Mouse (Mus musculus) stomach, embryonic 15.5 days (tissue): ENCODE measurements around the gene Mex3a. TPM values are rescaled to one million over a fixed set of nuclear protein-coding genes. Genes with fewer than 3 reads are reported as not detected.

Source experiments
- ATAC-seq: fragments of 200-750 bp; cut with Nextera tagmentation; 2 replicates; pipeline ENCODE4 v1.8.0; 2017; ENCODE audit warnings: low read depth, moderate number of reproducible peaks, moderate TSS enrichment; ENCODE audit not compliant: insufficient read depth, low FRiP score
- H3K27ac ChIP-seq: fragments of 300-500 bp; sonication (generic); 2 replicates; pipeline ENCODE4 v1.5.1; 2015; ENCODE audit warnings: mild to moderate bottlenecking, inconsistent platforms
- H3K27me3 ChIP-seq: fragments of 300-500 bp; sonication (generic); replicated peaks from 2 replicates; pipeline ENCODE4 v1.6.1; 2015; ENCODE audit warnings: inconsistent platforms
- H3K36me3 ChIP-seq: fragments of 300-500 bp; sonication (generic); 2 replicates; pipeline ENCODE4 v1.6.1; 2015; ENCODE audit warnings: inconsistent platforms
- H3K4me1 ChIP-seq: fragments of 300-500 bp; sonication (generic); 2 replicates; pipeline ENCODE4 v1.6.1; 2015; ENCODE audit warnings: inconsistent platforms
- H3K4me2 ChIP-seq: fragments of 300-500 bp; sonication (generic); 2 replicates; pipeline ENCODE4 v1.6.1; 2015; ENCODE audit warnings: mild to moderate bottlenecking, inconsistent platforms
- H3K4me3 ChIP-seq: fragments of 300-500 bp; sonication (generic); replicated peaks from 2 replicates; pipeline ENCODE4 v1.5.1; 2015; ENCODE audit warnings: inconsistent platforms
- H3K9ac ChIP-seq: fragments of 300-500 bp; sonication (generic); 2 replicates; pipeline ENCODE4 v1.6.1; 2015; ENCODE audit warnings: inconsistent platforms
- H3K9me3 ChIP-seq: fragments of 300-500 bp; sonication (generic); 2 replicates; pipeline ENCODE4 v1.6.1; 2016; ENCODE audit warnings: inconsistent platforms
- WGBS: fragments of 180-500 bp; shearing (Covaris S2); methylation state at CpG from one replicate; pipeline ENCODE4 v1.1.7; 2015; 5-methylcytosine and 5-hydroxymethylcytosine counted together
- microRNA counts: library from miRNA; unstranded; fragments of <30 nt; microRNA quantifications from one replicate; lab custom pipeline; 2016
- microRNA-seq: library from miRNA; unstranded; fragments of <30 nt; microRNA quantifications from one replicate; pipeline ENCODE4, GENCODE M21; 2016
- polyA plus RNA-seq: library from polyadenylated mRNA; unstranded; fragments of >200 nt; fragmentation: Nextera tagmentation; extraction: Ambion mirVana; gene quantifications from 2 replicates; pipeline ENCODE4 v1.2.1, GENCODE M21; 2015

Mex3a gene
- polyA plus RNA-seq, 1 experiment from 2014 or later: 11.9 TPM

- Histone ChIP-seq H3K36me3 (peaks cover 15% of the 10 kb centered on the region; the same call in 1 of the 2 replicates), H3K9me3 (no peaks in the 10 kb centered on the region), H3K9ac (peak overlapping the region; percentile 85), H3K4me1 (peaks cover 9% of the 10 kb centered on the region; the same call in 1 of the 2 replicates), H3K4me3 (peak overlapping the region; percentile 83), H3K27me3 (no peaks in the 10 kb centered on the region), H3K27ac (peak overlapping the region; percentile 69), H3K4me2 (peak overlapping the region; percentile 56)
- ATAC-seq: peak; percentile 82
- under 1% methylated on average over 34 of the region's 34 CpGs for WGBS
These were observed 47.4 kb downstream of the Mex3a start for GRCm38 (mm10) chr3:88579454-88580117.

GRCm38 (mm10) chr3:88585769-88586168, 53.6 kb downstream of the Mex3a start:
- Histone ChIP-seq H3K36me3 (peaks cover 45% of the 10 kb centered on the region), H3K4me1 (0 out of 2 replicates have a peak, but pooled peaks cover 4% of the 10 kb centered on the region), H3K4me2 (no peak overlapping the region), H3K9me3 (no peaks in the 10 kb centered on the region), H3K4me3 (no peak overlapping the region), H3K9ac (no peak overlapping the region), H3K27me3 (no peaks in the 10 kb centered on the region), H3K27ac (no peak overlapping the region)
- ATAC-seq: no peak
- WGBS: 79% methylated on average over 6 of the region's 6 CpGs

GRCm38 (mm10) chr3:88586640-88587039, 54.4 kb downstream of the Mex3a start:
- no peak overlapping the region for H3K9ac ChIP-seq
- H3K4me2 ChIP-seq: no peak overlapping the region
- no peak overlapping the region for H3K27ac ChIP-seq
- no peaks in the 10 kb centered on the region for H3K9me3 ChIP-seq
- peaks cover 45% of the 10 kb centered on the region for H3K36me3 ChIP-seq
- H3K4me1 ChIP-seq: 0 out of 2 replicates have a peak, but pooled peaks cover 4% of the 10 kb centered on the region
- whole genome bisulfite sequencing: 90% methylated on average over 5 of the region's 5 CpGs
- no peak for ATAC-seq
- no peak overlapping the region for H3K4me3 ChIP-seq
- no peaks in the 10 kb centered on the region for H3K27me3 ChIP-seq

- no peak overlapping the region for H3K4me2 ChIP-seq
- WGBS: 22% methylated on average over 5 of the region's 5 CpGs
These were observed 58.1 kb downstream of the Mex3a start for GRCm38 (mm10) chr3:88590246-88590645.

More at GRCm38 (mm10) chr3:88590246-88590645, 58.1 kb downstream of the Mex3a start:
- Histone ChIP-seq H3K27me3 (no peaks in the 10 kb centered on the region), H3K9me3 (no peaks in the 10 kb centered on the region), H3K9ac (no peak overlapping the region), H3K36me3 (peaks cover 30% of the 10 kb centered on the region), H3K4me1 (peaks cover 23% of the 10 kb centered on the region), H3K27ac (0 out of 2 replicates have a peak overlapping the region, but pooled peaks have one; percentile 4), H3K4me3 (no peak overlapping the region)
- no peak for ATAC-seq

MicroRNA genes within 50 kb of the gene (microRNA counts, 519-probe panel; counts per million panel counts)
- microRNA mmu-miR-1905 (lab: Ali Mortazavi, UCI): not detected

Small RNAs within 50 kb of the gene (microRNA-seq; reads per million reads assigned to microRNA genes)
- not detected for gene Mir1905

Other genes starting within 250 kb of the Mex3a start
- 0.35 and 1.4 TPM in 2 replicates for gene Gm38392, start 245.2 kb upstream of the Mex3a start, polyA plus RNA-seq
- gene Tsacc, start 235.4 kb upstream of the Mex3a start, polyA plus RNA-seq: 13.4 and 14.0 TPM in 2 replicates
- 451 and 489 TPM in 2 replicates for gene Cct3, start 235.3 kb upstream of the Mex3a start, polyA plus RNA-seq
- gene Glmp, start 207.4 kb upstream of the Mex3a start, polyA plus RNA-seq: 182 and 197 TPM in 2 replicates
- gene Tmem79, start 196.2 kb upstream of the Mex3a start, polyA plus RNA-seq: 21.6 and 30.6 TPM in 2 replicates
- 48.5 and 51.1 TPM in 2 replicates for gene Smg5, start 196.1 kb upstream of the Mex3a start, polyA plus RNA-seq
- 9.9 and 13.3 TPM in 2 replicates for gene Paqr6, start 167.8 kb upstream of the Mex3a start, polyA plus RNA-seq
- 1.8 and 4.1 TPM in 2 replicates for gene Bglap3, start 159.7 kb upstream of the Mex3a start, polyA plus RNA-seq
- gene Bglap2, start 153.7 kb upstream of the Mex3a start, polyA plus RNA-seq: 0.35 and 1.6 TPM in 2 replicates
- gene Bglap, start 147.9 kb upstream of the Mex3a start, polyA plus RNA-seq: 0.58 TPM in 1 of 2 replicates, not detected in the other
- 115 and 118 TPM in 2 replicates for gene Pmf1, start 122.1 kb upstream of the Mex3a start, polyA plus RNA-seq
- gene Slc25a44, start 107.3 kb upstream of the Mex3a start, polyA plus RNA-seq: 15.7 and 16.0 TPM in 2 replicates
- 22.3 and 25.1 TPM in 2 replicates for gene Sema4a, start 71.2 kb upstream of the Mex3a start, polyA plus RNA-seq
- gene Lmna, start 22.4 kb upstream of the Mex3a start, polyA plus RNA-seq: 179 and 214 TPM in 2 replicates
- gene Rab25, start 15.9 kb downstream of the Mex3a start, polyA plus RNA-seq: 86.9 and 90.6 TPM in 2 replicates
- gene Lamtor2, start 20.7 kb downstream of the Mex3a start, polyA plus RNA-seq: 193 and 198 TPM in 2 replicates
- 40.2 and 40.9 TPM in 2 replicates for gene Ubqln4, start 21.4 kb downstream of the Mex3a start, polyA plus RNA-seq
- gene Ssr2, start 43.5 kb downstream of the Mex3a start, polyA plus RNA-seq: 339 and 359 TPM in 2 replicates
- 77.1 and 78.7 TPM in 2 replicates for gene Arhgef2, start 73.6 kb downstream of the Mex3a start, polyA plus RNA-seq
- not detected in 2 replicates for gene Rxfp4, start 120.7 kb downstream of the Mex3a start, polyA plus RNA-seq
- gene Khdc4, start 153.4 kb downstream of the Mex3a start, polyA plus RNA-seq: 81.0 and 86.9 TPM in 2 replicates
- 52.3 and 56.4 TPM in 2 replicates for gene Rit1, start 184.4 kb downstream of the Mex3a start, polyA plus RNA-seq
- gene Syt11, start 242.8 kb downstream of the Mex3a start, polyA plus RNA-seq: 17.1 and 22.3 TPM in 2 replicates